Mouse (Mus musculus) C2C12 (cell line): ENCODE data around the gene Orm1.

ENCODE experiments used
- CTCF ChIP-seq: IDR thresholded peaks from one replicate; pipeline ENCODE4 v1.5.1; 2011; ENCODE audit not compliant: control insufficient read depth, insufficient read depth, insufficient read length
- MAX ChIP-seq: IDR thresholded peaks from one replicate; pipeline ENCODE4 v1.6.1; 2011; ENCODE audit warnings: mild to moderate bottlenecking, control low read depth
- MYOG ChIP-seq: IDR thresholded peaks from one replicate; pipeline ENCODE4 v1.6.1; 2011; ENCODE audit not compliant: control insufficient read depth, insufficient read length; ENCODE audit errors: extremely low read depth
- USF1 ChIP-seq: IDR thresholded peaks from one replicate; pipeline ENCODE4 v1.6.1; 2011; ENCODE audit warnings: low read depth, mild to moderate bottlenecking, control low read depth, moderate library complexity

DNA sequence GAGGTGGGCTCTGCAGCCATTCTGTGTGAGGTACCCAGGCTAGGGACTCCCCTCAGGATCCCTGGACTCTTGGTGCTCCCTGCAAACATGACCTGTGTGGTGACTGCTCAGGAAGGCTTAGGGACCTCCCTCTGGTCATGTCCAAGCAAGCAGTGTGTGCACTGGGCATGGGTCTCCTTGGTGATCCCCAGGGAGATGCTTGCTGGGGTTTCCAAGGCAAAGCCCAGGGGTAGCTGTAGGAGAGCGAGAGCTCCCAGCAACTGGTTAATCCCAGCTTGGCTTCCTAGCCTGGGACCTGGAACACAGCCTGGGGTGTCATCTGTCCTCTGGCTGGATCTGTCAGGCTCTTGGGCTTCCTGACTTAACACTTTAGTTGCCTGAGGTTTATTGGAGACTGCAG lies 31.0 kb downstream of the Orm1 start:
- TF ChIP-seq MAX (no peak), CTCF (no peak), USF1 (no peak), MYOG (no peak)
